Mouse (Mus musculus) megakaryocyte, adult 5-6 weeks (primary cell): ENCODE results near the gene Ccdc9b. TPM values are rescaled to one million over a fixed set of nuclear protein-coding genes. Genes with fewer than 3 reads are reported as not detected.

ENCODE experiments used
- ATAC-seq: 2 replicates; pipeline ENCODE4 v1.8.0; 2016; ENCODE audit warnings: mild to moderate bottlenecking, inconsistent platforms; ENCODE audit not compliant: poor library complexity, severe bottlenecking
- total RNA-seq, 2 experiments: library from RNA; stranded (forward) in 1 of 2; stranded (reverse) in 1 of 2; fragments of 153-499, 151-499 nt in 1 of 2; fragments of 221-1000, 200-1000 nt in 1 of 2; gene quantifications; 2 replicates each; pipeline versions ENCODE4 v1.2.3 to v1.2.4; 2015 to 2017

The Ccdc9b gene
- total RNA-seq, 2 experiments from 2014 or later = 0.44 TPM; not detected in 1

GRCm38 (mm10) chr2:118778418-118778817, 16.0 kb upstream of the Ccdc9b start:
- ATAC-seq = no peak

DNA sequence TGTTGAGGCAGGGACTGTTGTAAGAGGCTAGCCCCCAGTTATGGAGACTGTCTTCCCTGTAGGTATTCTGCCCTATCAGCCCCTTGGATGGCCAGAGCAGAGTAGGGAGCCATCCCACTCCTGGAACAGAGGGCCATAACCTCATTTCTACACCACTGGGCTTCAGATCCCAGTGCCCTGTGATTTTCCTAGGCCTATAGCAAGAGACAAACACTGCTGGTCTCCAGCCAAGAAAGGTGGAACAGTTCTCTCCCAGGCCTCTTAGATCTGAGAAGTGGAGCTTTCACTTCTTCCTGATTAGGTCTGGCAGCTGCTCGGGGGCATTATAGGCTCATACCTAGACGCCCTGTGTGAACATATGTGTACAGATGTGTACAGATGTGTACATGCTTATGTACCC, 13.8 kb upstream of the Ccdc9b start:
- ATAC-seq = no peak

GRCm38 (mm10) chr2:118775846-118776245, 13.4 kb upstream of the Ccdc9b start:
- ATAC-seq = no peak

- no peak for ATAC-seq
These were observed 12.9 kb upstream of the Ccdc9b start for GRCm38 (mm10) chr2:118775396-118775795.

DNA sequence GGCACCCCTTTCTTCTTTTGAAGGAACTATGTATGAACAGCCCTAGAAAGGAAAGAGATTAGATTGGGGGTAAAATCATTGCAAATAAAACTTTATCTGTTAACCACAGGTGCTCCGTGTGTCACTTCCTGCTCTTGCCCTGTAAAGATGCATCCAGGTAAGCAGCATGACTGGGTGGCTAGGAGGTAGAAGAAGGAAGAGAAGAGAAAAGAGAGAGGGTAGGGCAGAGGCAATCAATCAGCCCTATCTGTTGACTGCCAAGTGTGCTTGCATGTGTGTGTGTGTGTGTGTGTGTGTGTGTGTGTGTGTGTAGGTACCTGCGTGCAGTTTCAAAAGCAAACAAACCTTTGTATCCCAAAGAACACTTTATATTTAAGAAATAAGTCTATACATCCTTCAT, 12.1 kb upstream of the Ccdc9b start:
- no peak for ATAC-seq

GRCm38 (mm10) chr2:118772158-118772874, 9.9 kb upstream of the Ccdc9b start, which contains the start of gene Phgr1:
TSS of gene Phgr1 (plus strand) at chr2:118772769.
- ATAC-seq = 0 out of 2 replicates have a peak, but pooled peaks have one; percentile 30

DNA sequence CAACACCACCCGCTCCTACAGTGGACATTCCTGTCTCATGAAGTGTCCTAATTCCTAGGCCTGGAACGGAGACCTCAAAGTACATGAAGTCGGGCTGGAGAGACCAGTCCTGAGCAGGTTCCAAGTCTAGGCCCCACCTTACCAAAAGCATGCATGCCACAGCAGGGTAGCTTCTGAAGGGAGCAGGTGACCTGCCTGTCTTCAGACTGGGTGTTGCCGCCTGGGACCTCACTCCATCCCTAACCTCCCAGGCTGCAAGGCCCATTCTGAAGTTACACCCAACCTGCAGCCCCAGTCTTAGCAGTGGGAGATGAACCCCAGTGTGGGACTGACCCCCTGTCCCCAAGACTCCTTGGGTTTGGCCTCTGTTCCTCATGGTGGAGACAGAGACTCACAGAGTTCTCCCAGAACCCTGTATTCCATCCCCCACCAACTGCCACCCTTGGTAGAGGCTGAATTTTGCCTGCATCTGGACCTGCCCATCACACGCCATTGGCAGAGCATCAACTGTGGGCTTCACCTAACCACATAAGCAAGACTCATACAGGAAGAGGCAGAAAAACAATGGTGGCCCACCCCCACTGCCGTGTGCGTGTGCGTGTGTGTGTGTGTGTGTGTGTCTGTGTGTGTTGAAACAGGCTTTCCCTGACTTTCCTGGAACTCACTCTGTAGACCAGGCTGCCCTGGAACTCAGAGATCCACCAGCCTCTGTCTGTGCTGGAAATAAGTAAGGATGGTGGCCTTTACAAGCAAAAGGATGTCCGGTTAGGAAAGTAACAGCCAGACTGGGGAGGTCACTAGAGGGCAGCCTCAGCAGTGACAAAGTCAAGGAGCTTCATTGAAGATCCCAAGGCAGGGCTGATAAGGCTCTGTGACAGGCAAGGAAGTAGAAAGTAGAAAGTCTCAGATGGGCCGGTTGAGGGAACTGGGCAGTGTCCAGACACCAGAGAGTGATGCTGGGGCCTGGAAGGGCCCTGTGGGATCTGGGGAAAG, 3.9 kb upstream of the Ccdc9b start:
- no peak for ATAC-seq

DNA sequence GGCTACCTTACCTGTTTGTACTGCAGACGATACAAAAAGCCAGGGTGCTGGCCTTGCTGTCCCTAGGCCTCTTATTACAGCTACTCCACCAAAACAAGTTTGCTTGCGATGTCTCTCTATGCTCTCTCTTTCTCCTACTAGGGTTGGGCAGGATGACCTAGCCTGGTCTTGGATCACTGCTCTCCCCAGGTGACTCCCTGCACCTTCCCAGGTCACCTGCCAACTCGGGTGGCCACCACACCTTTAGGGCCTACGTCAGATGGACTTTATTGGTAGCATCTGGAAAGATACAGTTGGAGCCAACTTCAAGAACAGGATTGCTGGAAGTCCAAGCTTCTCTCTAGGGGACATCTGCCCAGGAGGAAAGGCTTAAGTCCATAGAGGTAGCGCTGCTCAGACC, 2.4 kb upstream of the Ccdc9b start:
- no peak for ATAC-seq

- no peak for ATAC-seq
These were observed 1.8 kb upstream of the Ccdc9b start for GRCm38 (mm10) chr2:118764094-118764831.

GRCm38 (mm10) chr2:118763469-118763868, 1.0 kb upstream of the Ccdc9b start:
- ATAC-seq = no peak

- peak; percentile 4; the same call in 1 of the 2 replicates for ATAC-seq
These were observed 305 bp upstream of the Ccdc9b start for GRCm38 (mm10) chr2:118762784-118763148.

DNA sequence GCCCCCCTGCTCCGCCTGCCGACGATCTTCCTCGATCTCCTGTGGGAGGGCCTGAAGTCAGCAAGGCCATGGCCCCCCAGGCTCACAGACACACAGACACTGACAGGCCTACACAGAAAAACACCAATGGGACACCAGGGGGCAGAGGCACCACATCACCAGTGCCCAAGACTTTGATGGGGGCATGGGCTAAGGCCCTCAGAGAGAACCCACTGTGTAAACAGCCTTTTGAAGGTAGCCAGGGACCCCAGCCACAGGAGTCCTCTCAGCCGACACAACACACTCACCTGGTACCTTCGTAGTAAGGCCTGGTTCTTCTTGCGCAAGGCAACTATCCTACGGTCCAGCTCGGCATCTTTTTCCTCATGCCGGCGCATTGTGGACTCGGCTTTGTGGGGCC, 1.1 kb downstream of the Ccdc9b start:
- ATAC-seq = no peak

DNA sequence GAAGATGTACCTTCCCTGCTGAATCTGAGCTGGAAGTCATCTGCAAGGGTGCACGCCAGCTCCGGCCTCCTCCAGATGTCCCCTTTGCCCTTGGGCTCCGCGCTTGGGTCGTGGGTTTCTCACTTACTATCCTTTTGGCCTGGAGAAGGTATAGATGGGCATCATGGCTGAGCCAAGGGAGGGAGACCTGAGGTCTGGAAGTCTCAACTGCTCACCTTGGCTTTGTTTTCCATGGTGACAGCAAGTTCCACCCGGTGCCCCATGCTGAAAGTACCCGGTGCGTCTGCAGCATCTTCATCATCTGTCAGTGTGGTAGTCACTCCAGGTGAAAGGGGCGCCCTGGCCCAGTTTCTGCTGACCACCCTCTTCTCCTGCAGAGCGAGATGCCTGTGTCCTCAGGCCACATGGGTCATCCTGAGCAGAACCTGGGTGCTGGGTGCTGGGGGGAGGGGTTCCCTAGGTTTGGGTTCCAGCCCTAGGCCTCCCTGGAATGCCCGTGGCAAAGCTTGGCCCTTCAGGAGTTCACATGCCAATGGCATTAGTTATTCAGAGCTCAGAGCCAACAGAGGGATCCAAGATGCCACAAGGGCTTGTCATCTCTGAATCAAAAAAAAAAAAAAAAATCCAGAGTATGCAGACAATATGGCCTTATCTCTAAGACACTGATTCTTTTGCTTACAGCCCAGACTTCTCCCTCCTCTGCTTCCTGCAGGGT, 2.0 kb downstream of the Ccdc9b start:
- ATAC-seq = no peak

DNA sequence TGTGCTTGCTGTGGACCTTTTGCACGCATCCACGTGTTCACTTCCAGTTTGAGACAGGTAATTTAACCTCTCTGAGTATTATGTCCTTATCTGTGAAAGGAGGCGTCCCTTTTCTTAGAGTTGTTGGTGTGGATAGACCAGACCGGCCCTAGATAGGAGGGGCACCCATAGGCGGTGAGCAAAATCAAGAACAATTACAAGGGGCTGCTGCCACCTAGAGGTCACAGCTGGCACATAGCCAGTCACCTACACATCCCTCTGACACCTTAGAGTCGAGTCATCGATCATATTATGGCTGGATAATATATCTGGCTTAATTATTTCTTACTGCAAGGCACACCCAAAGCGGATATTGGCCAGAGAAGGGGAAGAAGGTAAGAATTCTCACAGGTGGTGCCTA, 2.6 kb downstream of the Ccdc9b start:
- ATAC-seq = peak; percentile 79

DNA sequence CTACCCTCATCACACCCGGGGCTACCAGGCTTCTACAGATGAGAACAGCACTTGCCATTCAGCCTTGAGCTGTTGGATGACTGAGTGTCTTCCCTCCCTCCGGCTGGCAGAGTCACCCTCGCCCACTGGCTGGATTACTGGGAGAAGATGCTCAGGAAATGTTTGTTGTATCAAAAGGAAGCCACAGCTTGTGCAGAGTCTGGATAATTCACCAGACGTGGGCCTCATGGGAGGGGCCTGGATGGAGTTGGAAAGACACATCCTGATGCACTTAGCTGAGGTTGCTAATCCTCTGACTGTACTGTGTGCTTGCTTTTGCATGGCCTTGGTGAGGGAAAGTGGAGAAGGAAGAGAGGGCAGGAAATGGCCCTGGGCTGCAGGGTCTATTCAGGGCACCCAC, 6.4 kb downstream of the Ccdc9b start:
- ATAC-seq = no peak

- no peak for ATAC-seq
These were observed 7.1 kb downstream of the Ccdc9b start for GRCm38 (mm10) chr2:118755407-118755806.

GRCm38 (mm10) chr2:118754143-118754542, 8.3 kb downstream of the Ccdc9b start:
- no peak for ATAC-seq

- no peak for ATAC-seq
These were observed 9.7 kb downstream of the Ccdc9b start for GRCm38 (mm10) chr2:118752792-118753108.

DNA sequence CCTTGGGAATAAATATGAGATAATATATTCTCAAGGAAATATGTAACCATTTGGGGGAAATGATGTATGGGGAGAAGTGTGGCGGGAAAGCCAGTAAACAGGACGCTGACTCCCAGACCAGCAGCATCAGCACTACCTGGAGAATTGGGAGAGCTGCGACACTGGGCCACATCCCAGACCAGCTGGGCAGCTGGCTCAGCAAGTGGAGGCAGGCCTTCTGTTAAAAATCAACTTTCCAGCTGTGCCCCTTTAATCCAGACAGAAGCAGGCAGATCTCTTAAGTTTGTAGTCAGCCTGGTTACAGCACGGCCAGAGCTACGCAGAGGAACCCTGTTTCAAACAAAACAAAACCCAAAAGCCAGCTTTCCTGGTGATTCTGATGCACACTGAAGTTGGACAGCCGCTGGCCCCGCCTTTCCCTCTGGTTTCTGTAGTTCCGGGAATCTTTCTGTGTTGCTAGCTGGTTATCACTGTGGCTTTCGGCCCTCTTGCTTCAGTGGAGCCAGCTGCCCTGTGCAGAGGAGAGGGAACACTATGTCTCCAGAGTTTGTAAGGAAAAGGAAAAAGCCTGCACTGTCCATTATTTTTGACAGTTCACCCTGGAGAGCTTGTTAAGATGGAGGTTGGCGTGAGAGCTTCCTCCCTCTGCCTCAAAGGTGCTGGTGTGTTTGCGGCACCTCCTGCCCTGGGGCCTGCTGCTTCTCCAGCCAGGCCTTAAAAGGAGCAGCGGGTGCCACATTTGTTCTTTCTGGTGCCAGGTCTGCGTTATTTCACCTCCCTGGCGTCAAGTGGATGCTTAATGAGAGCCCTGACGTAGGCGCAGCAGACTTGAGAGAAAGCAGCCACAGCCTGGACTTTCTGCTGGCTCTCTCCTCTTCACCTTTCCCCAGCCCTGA, 10.3 kb downstream of the Ccdc9b start:
- no peak for ATAC-seq

GRCm38 (mm10) chr2:118750476-118750875, 12.0 kb downstream of the Ccdc9b start:
- no peak for ATAC-seq
